Mouse (Mus musculus) mouse embryonic stem cell (cell line): ENCODE data around the gene Ints5.

Experiments
- in situ Hi-C, 2 experiments: fragments of 300-500 bp; cut with MboI; formaldehyde crosslinking; loops; 1 replicate in 1 of 2; 3 replicates in 1 of 2; pipeline ENCODE4 v1.14.3; 2019 to 2020; ENCODE audit warnings: low sequenced_read_pairs in 2 of 2, low pct_unique_long_range_greater_than_20kb in 1 of 2, mixed read lengths in 1 of 2; ENCODE audit not compliant: unreplicated experiment in 1 of 2

Gene Ints5

GRCm38 (mm10) chr19:8944750-8945149, 51.9 kb downstream of the Ints5 start:
- in situ Hi-C loops: loop anchor here in 1 of 2 experiments (25.0 kb wide), 1 partner anchor 1668 kb away; the partner anchor contains the start of genes Ddb1 and Tkfc

GRCm38 (mm10) chr19:8945251-8945650, 52.4 kb downstream of the Ints5 start:
- in situ Hi-C loops: loop anchor here in 1 of 2 experiments (25.0 kb wide), 1 partner anchor 1667 kb away; the partner anchor contains the start of genes Ddb1 and Tkfc

GRCm38 (mm10) chr19:8946929-8947328, 54.1 kb downstream of the Ints5 start:
- in situ Hi-C loops: loop anchor here in 1 of 2 experiments (25.0 kb wide), 1 partner anchor 1665 kb away; the partner anchor contains the start of genes Ddb1 and Tkfc
